ENCODE assay signal across 10 mouse cellular contexts in the genomic region with DNA sequence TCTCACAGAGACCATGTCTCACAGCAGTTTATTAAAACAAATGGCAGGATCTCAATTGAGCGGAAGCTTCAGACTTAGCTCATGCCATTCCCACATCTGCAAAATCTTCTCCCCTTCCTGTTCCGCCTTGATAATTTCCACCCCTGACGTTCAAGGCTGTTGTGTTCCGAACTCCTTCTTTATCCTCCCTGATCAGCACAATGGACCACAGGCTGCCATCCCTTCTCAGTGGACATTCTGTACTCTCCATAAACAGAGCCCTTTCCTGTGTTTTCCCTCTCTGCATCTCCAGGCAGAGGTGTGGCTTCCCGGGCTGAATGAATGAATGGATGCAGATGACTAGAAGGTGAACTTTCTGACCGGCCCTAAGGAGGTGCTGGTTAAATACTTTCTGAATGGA. TPM values are rescaled to one million over a fixed set of nuclear protein-coding genes. Genes with fewer than 3 reads are reported as not detected.
A peak's percentile ranks its signal among the peaks of the same experiment; 100 is the strongest.
DNase-seq lines count a peak whose midpoint lies in the region; ATAC-seq and TF ChIP-seq lines count a peak whose summit lies in the region.
"Had no signal": no experiment of that assay in that cellular context is flagged by ENCODE, and none has a peak within 500 bp of the region (broad histone marks: within the 10 kb centered on the region; RNA-seq: fewer than 3 reads in every experiment).

No protein-coding gene starts in this region.

- TF ChIP-seq CTCF in cortical plate, adult 2 months (IDR thresholded peaks at IDR 0.05; ENCODE audit: extremely low read depth, insufficient read depth, low read length), result no peak

- no peaks in the 10 kb centered on the region for H3K36me3 ChIP-seq in forebrain, embryonic 13.5 days (ENCODE audit: poor library complexity, severe bottlenecking)
- no peaks in the 10 kb centered on the region for H3K36me3 ChIP-seq in intestine, embryonic 15.5 days

- no peak overlapping the region; the same call in 1 of the 2 replicates for H3K9ac ChIP-seq in forebrain, embryonic 13.5 days
- H3K9ac ChIP-seq in intestine, embryonic 15.5 days, result peak overlapping the region; percentile 5; the same call in 1 of the 2 replicates

- WGBS in forebrain, embryonic 13.5 days, result 41% methylated on average over 6 of the region's 6 CpGs
- 33% methylated on average over 6 of the region's 6 CpGs for WGBS in intestine, embryonic 15.5 days

- no peak for ATAC-seq in forebrain, embryonic 13.5 days
- ATAC-seq in intestine, embryonic 15.5 days, result no peak
- ATAC-seq in activated CD4-positive, CD25-positive, alpha-beta regulatory T cell, adult 4 months, result no peak
- ATAC-seq: Patski had no signal

- H3K27me3 ChIP-seq in forebrain, embryonic 13.5 days, result no peaks in the 10 kb centered on the region
- no peaks in the 10 kb centered on the region for H3K27me3 ChIP-seq in intestine, embryonic 15.5 days (replicated peaks)
- H3K27me3 ChIP-seq: Patski had no signal

- no peak for TF ChIP-seq POLR2A in cortical plate, adult 2 months (IDR thresholded peaks at IDR 0.05; ENCODE audit: extremely low read depth, insufficient read depth, low read length)

- H3K27ac ChIP-seq in cortical plate, adult 2 months (ENCODE audit: insufficient read depth, low read length), result no peak overlapping the region
- H3K27ac ChIP-seq in forebrain, embryonic 13.5 days, result no peak overlapping the region
- H3K27ac ChIP-seq in intestine, embryonic 15.5 days, result no peak overlapping the region

- H3K4me1 ChIP-seq in cortical plate, adult 2 months (ENCODE audit: control insufficient read depth, insufficient read depth, low read length), result peaks cover 5% of the 10 kb centered on the region; the same call in 1 of the 2 replicates
- peaks cover 42% of the 10 kb centered on the region for H3K4me1 ChIP-seq in forebrain, embryonic 13.5 days
- peaks cover 18% of the 10 kb centered on the region for H3K4me1 ChIP-seq in intestine, embryonic 15.5 days (replicated peaks)

- H3K4me2 ChIP-seq in forebrain, embryonic 13.5 days, result peak overlapping the region; percentile 44
- H3K4me2 ChIP-seq in intestine, embryonic 15.5 days (replicated peaks), result peak overlapping the region; percentile 50

- H3K9me3 ChIP-seq in forebrain, embryonic 13.5 days (replicated peaks), result no peaks in the 10 kb centered on the region
- no peaks in the 10 kb centered on the region for H3K9me3 ChIP-seq in intestine, embryonic 15.5 days
- H3K9me3 ChIP-seq: megakaryocyte, embryonic 14.5 days had no signal

- DNase-seq in lung, postnatal 4 days, result peak; percentile 10 to 31
- no peak for DNase-seq in frontal cortex, postnatal 14 days (ENCODE audit: low spot score in 2 of 2)
- DNase-seq in layer of hippocampus, adult 9-10 months (ENCODE audit: low spot score), result no peak
- no peak for DNase-seq in retina, embryonic 14.5 days (ENCODE audit: low spot score)

- H3K4me3 ChIP-seq in cortical plate, adult 2 months (ENCODE audit: insufficient read depth, low read length), result peak overlapping the region; percentile 27; the same call in 1 of the 2 replicates
- peak overlapping the region; percentile 15; the same call in 1 of the 2 replicates for H3K4me3 ChIP-seq in forebrain, embryonic 13.5 days
- H3K4me3 ChIP-seq in intestine, embryonic 15.5 days (replicated peaks), result peak overlapping the region; percentile 21
- H3K4me3 ChIP-seq: megakaryocyte, embryonic 14.5 days had no signal

RNA-seq across cellular contexts. Expression of a gene that starts 3.1 kb away (rescaled TPM):
- 7.3 and 7.8 TPM in 2 replicates for polyA plus RNA-seq in cortical plate, adult 2 months (2012; rRNA removed)
- polyA plus RNA-seq in forebrain, embryonic 13.5 days (2015; fragmentation: Nextera tagmentation; extraction: Ambion mirVana), result 10.6 and 12.1 TPM in 2 replicates
- 6.2 and 6.4 TPM in 2 replicates for polyA plus RNA-seq in intestine, embryonic 15.5 days (2015; fragmentation: Nextera tagmentation; extraction: Ambion mirVana)
- 1 to 10 TPM in 1 of 2 experiments, under 1 TPM in 1; 0.89 to 1.3 TPM for polyA plus RNA-seq in activated CD4-positive, CD25-positive, alpha-beta regulatory T cell, adult 4 months (2017; shearing (Covaris generic))

RNA-seq across cellular contexts. Expression of a gene that starts 5.3 kb away (rescaled TPM):
- 11.3 and 11.4 TPM in 2 replicates for polyA plus RNA-seq in cortical plate, adult 2 months (2012; rRNA removed)
- polyA plus RNA-seq in forebrain, embryonic 13.5 days (2015; fragmentation: Nextera tagmentation; extraction: Ambion mirVana), result 9.1 and 9.4 TPM in 2 replicates
- polyA plus RNA-seq in intestine, embryonic 15.5 days (2015; fragmentation: Nextera tagmentation; extraction: Ambion mirVana), result 23.1 and 24.3 TPM in 2 replicates
- polyA plus RNA-seq in activated CD4-positive, CD25-positive, alpha-beta regulatory T cell, adult 4 months (2017; shearing (Covaris generic)), result not detected

RNA-seq across cellular contexts. Expression of a gene that starts 25.5 kb away (rescaled TPM):
- polyA plus RNA-seq in cortical plate, adult 2 months (2012; rRNA removed), result 102 and 115 TPM in 2 replicates
- polyA plus RNA-seq in forebrain, embryonic 13.5 days (2015; fragmentation: Nextera tagmentation; extraction: Ambion mirVana), result 129 and 131 TPM in 2 replicates
- 5.9 and 6.4 TPM in 2 replicates for polyA plus RNA-seq in intestine, embryonic 15.5 days (2015; fragmentation: Nextera tagmentation; extraction: Ambion mirVana)
- not detected for polyA plus RNA-seq in activated CD4-positive, CD25-positive, alpha-beta regulatory T cell, adult 4 months (2017; shearing (Covaris generic))

Comparison
In these comparisons a context has a peak if more than half of its experiments do, and no peak if none do; other contexts are left out.
1. DNase-seq: peak in lung, postnatal 4 days (2 of 2); none in frontal cortex, postnatal 14 days (0 of 2), layer of hippocampus, adult 9-10 months (single experiment) and retina, embryonic 14.5 days (single experiment).
2. RNA of a gene that starts 5.3 kb away (polyA plus RNA-seq): 23.1 to 24.3 TPM in intestine, embryonic 15.5 days, 11.3 to 11.4 TPM in cortical plate, adult 2 months and 9.1 to 9.4 TPM in forebrain, embryonic 13.5 days; not detected in activated CD4-positive, CD25-positive, alpha-beta regulatory T cell, adult 4 months; every median in the first group is over 10 times any median in the second.
3. RNA of a gene that starts 25.5 kb away (polyA plus RNA-seq): 129 to 131 TPM in forebrain, embryonic 13.5 days and 102 to 115 TPM in cortical plate, adult 2 months; 5.9 to 6.4 TPM in intestine, embryonic 15.5 days and not detected in activated CD4-positive, CD25-positive, alpha-beta regulatory T cell, adult 4 months; every median in the first group is over 10 times any median in the second.
4. Peak in every context shown above with its lines, with median percentiles within 50 percentile points of each other: H3K4me3 ChIP-seq.